Mouse (Mus musculus) erythroid progenitor cell, adult 5-6 weeks (primary cell): ENCODE data around the gene Elk1. TPM values are rescaled to one million over a fixed set of nuclear protein-coding genes. Genes with fewer than 3 reads are reported as not detected.

ENCODE experiments used
- ATAC-seq: replicated peaks from 2 replicates; pipeline ENCODE4 v1.8.0; 2016; ENCODE audit warnings: moderate number of reproducible peaks, mild to moderate bottlenecking, moderate TSS enrichment, inconsistent platforms; ENCODE audit not compliant: poor library complexity, low FRiP score, severe bottlenecking
- total RNA-seq, 2 experiments: library from RNA; stranded (forward) in 1 of 2; stranded (reverse) in 1 of 2; fragments of 150-400 nt in 1 of 2; fragments of 186-747, 209-891 nt in 1 of 2; gene quantifications; 2 replicates each; pipeline versions ENCODE4 v1.2.3 to v1.2.4; 2015 to 2017; ENCODE audit warnings: low replicate concordance in 2 of 2

Elk1 gene
- total RNA-seq (2015; ENCODE audit: low replicate concordance): 1.4 and 2.5 TPM in 2 replicates
- 0.53 and 2.1 TPM in 2 replicates for total RNA-seq (2017; ENCODE audit: low replicate concordance)

GRCm38 (mm10) chrX:20950191-20950880 is at the start of gene Elk1:
Gene Elk1 (minus strand): TSS chrX:20950608.
- ATAC-seq: peak; percentile 97

GRCm38 (mm10) chrX:20980901-20981300 is 30.5 kb upstream of the Elk1 start:
- no peak for ATAC-seq

GRCm38 (mm10) chrX:20961477-20962378 is 11.3 kb upstream of the Elk1 start, which contains the start of gene Uxt:
Gene Uxt (minus strand): TSS chrX:20962017.
- peak; percentile 98 for ATAC-seq

GRCm38 (mm10) chrX:20946055-20946454 is 4.4 kb downstream of the Elk1 start:
- ATAC-seq: 0 out of 2 replicates have a peak, but pooled peaks have one; percentile 46

GRCm38 (mm10) chrX:20931963-20932362 is 18.4 kb downstream of the Elk1 start:
- ATAC-seq: no peak

- no peak for ATAC-seq
Observed at GRCm38 (mm10) chrX:20931364-20931763, 19.0 kb downstream of the Elk1 start, which contains the start of gene Cfp. Gene Cfp (minus strand): TSS chrX:20931555.

GRCm38 (mm10) chrX:20929859-20930258 is 20.5 kb downstream of the Elk1 start:
- no peak for ATAC-seq

- no peak for ATAC-seq
Observed at GRCm38 (mm10) chrX:20924976-20925375, 25.4 kb downstream of the Elk1 start.

- no peak for ATAC-seq
Observed at GRCm38 (mm10) chrX:20923506-20923905, 26.9 kb downstream of the Elk1 start.

- ATAC-seq: no peak
Observed at GRCm38 (mm10) chrX:20921366-20921765, 29.0 kb downstream of the Elk1 start.

- ATAC-seq: no peak
Observed at GRCm38 (mm10) chrX:20920844-20921364, 29.5 kb downstream of the Elk1 start, which contains the start of gene Syn1. Gene Syn1 (minus strand): TSS chrX:20921004.

- no peak for ATAC-seq
Observed at GRCm38 (mm10) chrX:20920249-20920843, 30.1 kb downstream of the Elk1 start.

GRCm38 (mm10) chrX:20915075-20915474 is 35.3 kb downstream of the Elk1 start:
- ATAC-seq: no peak

GRCm38 (mm10) chrX:20913726-20914125 is 36.7 kb downstream of the Elk1 start:
- no peak for ATAC-seq

- peak; percentile 78 for ATAC-seq
Observed at GRCm38 (mm10) chrX:20910074-20910473, 40.3 kb downstream of the Elk1 start.

Other genes with a start within 250 kb of the Elk1 start
- gene Usp11, start 246.7 kb downstream of the Elk1 start, total RNA-seq (2015; ENCODE audit: low replicate concordance): 2.9 and 3.6 TPM in 2 replicates
- gene Usp11, start 246.7 kb downstream of the Elk1 start, total RNA-seq (2017; ENCODE audit: low replicate concordance): 0.64 and 6.4 TPM in 2 replicates
- gene Araf, start 152.8 kb downstream of the Elk1 start, total RNA-seq (2015; ENCODE audit: low replicate concordance): 33.5 and 35.7 TPM in 2 replicates
- gene Araf, start 152.8 kb downstream of the Elk1 start, total RNA-seq (2017; ENCODE audit: low replicate concordance): 14.0 and 16.5 TPM in 2 replicates
- gene Timp1, start 80.4 kb downstream of the Elk1 start, total RNA-seq (2015; ENCODE audit: low replicate concordance): not detected in 2 replicates
- gene Timp1, start 80.4 kb downstream of the Elk1 start, total RNA-seq (2017; ENCODE audit: low replicate concordance): not detected in 2 replicates
- 1.3 and 1.8 TPM in 2 replicates for gene Syn1, start 29.6 kb downstream of the Elk1 start, total RNA-seq (2015; ENCODE audit: low replicate concordance)
- not detected in 2 replicates for gene Syn1, start 29.6 kb downstream of the Elk1 start, total RNA-seq (2017; ENCODE audit: low replicate concordance)
- gene Cfp, start 19.1 kb downstream of the Elk1 start, total RNA-seq (2015; ENCODE audit: low replicate concordance): 31.4 and 34.8 TPM in 2 replicates
- gene Cfp, start 19.1 kb downstream of the Elk1 start, total RNA-seq (2017; ENCODE audit: low replicate concordance): 13.2 and 19.8 TPM in 2 replicates
- 10.1 and 26.7 TPM in 2 replicates for gene Uxt, start 11.4 kb upstream of the Elk1 start, total RNA-seq (2015; ENCODE audit: low replicate concordance)
- gene Uxt, start 11.4 kb upstream of the Elk1 start, total RNA-seq (2017; ENCODE audit: low replicate concordance): 5.7 and 17.1 TPM in 2 replicates
- gene Zfp182, start 111.7 kb upstream of the Elk1 start, total RNA-seq (2015; ENCODE audit: low replicate concordance): 10.5 and 16.6 TPM in 2 replicates
- gene Zfp182, start 111.7 kb upstream of the Elk1 start, total RNA-seq (2017; ENCODE audit: low replicate concordance): 7.2 and 8.9 TPM in 2 replicates
- gene Spaca5, start 117.8 kb upstream of the Elk1 start, total RNA-seq (2015; ENCODE audit: low replicate concordance): not detected in 2 replicates
- not detected in 2 replicates for gene Spaca5, start 117.8 kb upstream of the Elk1 start, total RNA-seq (2017; ENCODE audit: low replicate concordance)
- gene Zfp300, start 138.9 kb upstream of the Elk1 start, total RNA-seq (2015; ENCODE audit: low replicate concordance): not detected in 2 replicates
- not detected in 2 replicates for gene Zfp300, start 138.9 kb upstream of the Elk1 start, total RNA-seq (2017; ENCODE audit: low replicate concordance)
- gene Ssxa1, start 165.2 kb upstream of the Elk1 start, total RNA-seq (2015; ENCODE audit: low replicate concordance): not detected in 2 replicates
- not detected in 2 replicates for gene Ssxa1, start 165.2 kb upstream of the Elk1 start, total RNA-seq (2017; ENCODE audit: low replicate concordance)
- gene Gm21876, start 225.0 kb upstream of the Elk1 start, total RNA-seq (2015; ENCODE audit: low replicate concordance): not detected in 2 replicates
- not detected in 2 replicates for gene Gm21876, start 225.0 kb upstream of the Elk1 start, total RNA-seq (2017; ENCODE audit: low replicate concordance)